Mouse (Mus musculus) myocyte (in vitro differentiated cells): ENCODE results near the gene Marveld3. TPM values are rescaled to one million over a fixed set of nuclear protein-coding genes. Genes with fewer than 3 reads are reported as not detected.

ENCODE experiments used
- H3K27me3 ChIP-seq: one replicate; pipeline ENCODE4 v1.6.1; 2011; ENCODE audit not compliant: control insufficient read depth, insufficient read depth, insufficient read length
- H3K36me3 ChIP-seq: one replicate; pipeline ENCODE4 v1.6.1; 2011; ENCODE audit not compliant: control insufficient read depth, insufficient read depth
- H3K4me2 ChIP-seq: one replicate; pipeline ENCODE4 v1.6.1; 2011; ENCODE audit warnings: low read depth, control low read depth
- H3K4me3 ChIP-seq: one replicate; pipeline ENCODE4 v1.5.1; 2011; ENCODE audit warnings: mild to moderate bottlenecking, control low read depth, moderate library complexity
- H3K79me2 ChIP-seq: one replicate; pipeline ENCODE4 v1.6.1; 2011; ENCODE audit not compliant: control insufficient read depth, insufficient read depth
- H3ac ChIP-seq: one replicate; pipeline ENCODE4 v1.6.1; 2011; ENCODE audit not compliant: control insufficient read depth, insufficient read length
- CEBPB ChIP-seq: IDR thresholded peaks from 2 replicates; pipeline ENCODE4 v1.6.1; 2011; ENCODE audit warnings: mild to moderate bottlenecking, moderate library complexity; ENCODE audit not compliant: poor library complexity, insufficient read depth, severe bottlenecking
- E2F4 ChIP-seq: IDR thresholded peaks from one replicate; pipeline ENCODE4 v1.6.1; 2011; ENCODE audit warnings: mild to moderate bottlenecking, control low read depth, moderate library complexity; ENCODE audit not compliant: insufficient read depth
- MAX ChIP-seq: IDR thresholded peaks from one replicate; pipeline ENCODE4 v1.6.1; 2011; ENCODE audit warnings: low read depth, mild to moderate bottlenecking, control low read depth
- MYOD1 ChIP-seq, 3 experiments: IDR thresholded peaks; one replicate each; pipeline ENCODE4 v1.6.1; 2011; ENCODE audit warnings: control low read depth in 2 of 3, low read depth in 2 of 3, mild to moderate bottlenecking in 2 of 3, moderate library complexity in 1 of 3; ENCODE audit not compliant: insufficient read length in 2 of 3, control insufficient read depth in 1 of 3
- MYOG ChIP-seq, 3 experiments: IDR thresholded peaks; one replicate each; pipeline ENCODE4 v1.6.1; 2011; ENCODE audit warnings: control low read depth in 2 of 3, low read depth in 2 of 3, mild to moderate bottlenecking in 2 of 3; ENCODE audit not compliant: insufficient read length in 2 of 3, control insufficient read depth in 1 of 3, insufficient read depth in 1 of 3
- POLR2A ChIP-seq: IDR thresholded peaks from one replicate; pipeline ENCODE4 v1.6.1; 2011; ENCODE audit warnings: low read depth, mild to moderate bottlenecking, control low read depth, moderate library complexity; ENCODE audit not compliant: insufficient read length
- POLR2AphosphoS2 ChIP-seq: IDR thresholded peaks from one replicate; pipeline ENCODE4 v1.6.1; 2011; ENCODE audit warnings: low read depth, control low read depth; ENCODE audit not compliant: insufficient read length
- REST ChIP-seq: IDR thresholded peaks from one replicate; pipeline ENCODE4 v1.6.1; 2011; ENCODE audit warnings: mild to moderate bottlenecking, control low read depth, moderate library complexity; ENCODE audit not compliant: insufficient read depth, insufficient read length
- SRF ChIP-seq: IDR thresholded peaks from one replicate; pipeline ENCODE4 v1.6.1; 2011; ENCODE audit warnings: low read depth; ENCODE audit not compliant: control insufficient read depth, insufficient read length
- TCF12 ChIP-seq: IDR thresholded peaks from one replicate; pipeline ENCODE4 v1.6.1; 2011; ENCODE audit warnings: mild to moderate bottlenecking, control low read depth; ENCODE audit not compliant: poor library complexity, insufficient read depth, severe bottlenecking
- TCF3 ChIP-seq: IDR thresholded peaks from one replicate; pipeline ENCODE4 v1.6.1; 2011; ENCODE audit warnings: low read depth, control low read depth; ENCODE audit not compliant: insufficient read length
- USF1 ChIP-seq: IDR thresholded peaks from one replicate; pipeline ENCODE4 v1.6.1; 2011; ENCODE audit warnings: low read depth, mild to moderate bottlenecking, control low read depth, moderate library complexity
- polyA plus RNA-seq: library from polyadenylated mRNA; unstranded; fragments of >200 nt; fragmentation: generic; extraction: Trizol; gene quantifications from one replicate; pipeline ENCODE4 v1.2.1, GENCODE M21; 2012; ENCODE audit warnings: missing spikeins

Gene Marveld3
- polyA plus RNA-seq, 1 experiment = 0.04 TPM

GRCm38 (mm10) chr8:109992951-109993350 lies 30.9 kb upstream of the Marveld3 start:
- no peak for TF ChIP-seq CEBPB
- TF ChIP-seq TCF12 = no peak
- TF ChIP-seq POLR2AphosphoS2 = no peak
- TF ChIP-seq MYOD1 (IDR thresholded peaks at IDR 0.05; ENCODE audit: control insufficient read depth in 1 of 3, insufficient read length in 2 of 3, low read depth in 2 of 3) = no peak
- no peak overlapping the region for H3K4me2 ChIP-seq
- H3K27me3 ChIP-seq = peaks cover 30% of the 10 kb centered on the region
- no peak overlapping the region for H3ac ChIP-seq
- no peaks in the 10 kb centered on the region for H3K36me3 ChIP-seq
- no peaks in the 10 kb centered on the region for H3K79me2 ChIP-seq
- no peak overlapping the region for H3K4me3 ChIP-seq

- no peaks in the 10 kb centered on the region for H3K79me2 ChIP-seq
- TF ChIP-seq TCF12 (no peak), CEBPB (no peak), POLR2AphosphoS2 (no peak), E2F4 (no peak), TCF3 (no peak), USF1 (no peak), POLR2A (no peak)
- H3K4me2 ChIP-seq = no peak overlapping the region
- no peaks in the 10 kb centered on the region for H3K36me3 ChIP-seq
- H3K4me3 ChIP-seq = no peak overlapping the region
- H3K27me3 ChIP-seq = peaks cover 37% of the 10 kb centered on the region
- no peak overlapping the region for H3ac ChIP-seq
Measured at GRCm38 (mm10) chr8:109992166-109992565, 30.2 kb upstream of the Marveld3 start.

GRCm38 (mm10) chr8:109990224-109990623 lies 28.2 kb upstream of the Marveld3 start, which contains the start of gene Tat:
Gene Tat, plus strand, starts transcription at chr8:109990437.
- H3K79me2 ChIP-seq = no peaks in the 10 kb centered on the region
- H3K4me3 ChIP-seq = no peak within 1 kb of the TSS
- no peak within 1 kb of the TSS for H3K4me2 ChIP-seq
- no peaks in the 10 kb centered on the region for H3K36me3 ChIP-seq
- H3K27me3 ChIP-seq = peaks cover 42% of the 10 kb centered on the region
- TF ChIP-seq TCF3 (no peak), USF1 (no peak), CEBPB (no peak), SRF (no peak), E2F4 (no peak), REST (no peak), MAX (no peak), MYOG (IDR thresholded peaks at IDR 0.05; ENCODE audit: control insufficient read depth in 1 of 3, insufficient read depth in 1 of 3, insufficient read length in 2 of 3, low read depth in 2 of 3) (no peak), POLR2AphosphoS2 (no peak), MYOD1 (IDR thresholded peaks at IDR 0.05; ENCODE audit: control insufficient read depth in 1 of 3, insufficient read length in 2 of 3, low read depth in 2 of 3) (no peak), POLR2A (no peak), TCF12 (no peak)
- no peak within 1 kb of the TSS for H3ac ChIP-seq

- H3K4me3 ChIP-seq = no peak overlapping the region
- peaks cover 41% of the 10 kb centered on the region for H3K27me3 ChIP-seq
- no peaks in the 10 kb centered on the region for H3K79me2 ChIP-seq
- TF ChIP-seq E2F4 = no peak
- no peak for TF ChIP-seq SRF
- TF ChIP-seq MYOG (IDR thresholded peaks at IDR 0.05; ENCODE audit: control insufficient read depth in 1 of 3, insufficient read depth in 1 of 3, insufficient read length in 2 of 3, low read depth in 2 of 3) = no peak
- no peak for TF ChIP-seq MAX
- no peak for TF ChIP-seq TCF3
- TF ChIP-seq REST = no peak
- no peak for TF ChIP-seq USF1
- TF ChIP-seq TCF12 = no peak
- TF ChIP-seq POLR2A = no peak
- TF ChIP-seq POLR2AphosphoS2 = no peak
- H3ac ChIP-seq = no peak overlapping the region
- no peak overlapping the region for H3K4me2 ChIP-seq
- no peaks in the 10 kb centered on the region for H3K36me3 ChIP-seq
Measured at GRCm38 (mm10) chr8:109989151-109989550, 27.1 kb upstream of the Marveld3 start.

- TF ChIP-seq POLR2A = no peak
- no peak for TF ChIP-seq TCF12
- no peak for TF ChIP-seq CEBPB
- TF ChIP-seq MYOD1 (IDR thresholded peaks at IDR 0.05; ENCODE audit: control insufficient read depth in 1 of 3, insufficient read length in 2 of 3, low read depth in 2 of 3) = no peak
- no peak for TF ChIP-seq TCF3
- TF ChIP-seq REST = no peak
- no peak for TF ChIP-seq POLR2AphosphoS2
- TF ChIP-seq MYOG (IDR thresholded peaks at IDR 0.05; ENCODE audit: control insufficient read depth in 1 of 3, insufficient read depth in 1 of 3, insufficient read length in 2 of 3, low read depth in 2 of 3) = no peak
- TF ChIP-seq MAX = no peak
- TF ChIP-seq SRF = no peak
- Histone ChIP-seq H3K4me3 (no peak overlapping the region), H3K27me3 (peaks cover 51% of the 10 kb centered on the region), H3K36me3 (no peaks in the 10 kb centered on the region), H3K4me2 (no peak overlapping the region), H3K79me2 (no peaks in the 10 kb centered on the region), H3ac (no peak overlapping the region)
Measured at GRCm38 (mm10) chr8:109987776-109988175, 25.8 kb upstream of the Marveld3 start.
